Mouse (Mus musculus): ENCODE results near the gene Lck. TPM values are rescaled to one million over a fixed set of nuclear protein-coding genes. Genes with fewer than 3 reads are reported as not detected.
A peak's percentile ranks its signal among the peaks of the same experiment; 100 is the strongest.

Gene Lck
- polyA plus RNA-seq, 1 experiment from 2014 or later, result 7.6 TPM

DNA sequence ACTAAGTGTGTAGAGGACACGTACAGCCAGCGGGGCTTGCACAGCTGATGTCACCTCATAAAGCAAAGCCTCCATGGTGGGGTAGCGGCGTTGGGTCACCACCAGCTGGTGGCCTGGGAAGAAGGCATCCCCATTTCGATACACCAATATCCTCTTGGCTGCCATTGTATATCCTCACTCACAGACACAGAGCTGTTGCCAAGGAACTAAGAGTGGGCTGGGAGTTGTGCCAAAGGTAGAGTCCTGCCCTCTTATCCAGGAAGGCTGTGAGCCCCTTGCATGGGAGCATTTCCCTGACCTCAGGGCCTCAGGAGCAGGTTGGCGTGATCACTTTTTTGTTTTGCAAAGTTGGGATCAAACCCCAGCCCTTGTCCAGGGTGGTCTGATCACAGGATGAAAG, 40.7 kb upstream of the Lck start, which contains the start of gene Dcdc2b:
Gene Dcdc2b, minus strand, starts transcription at position 165 of the 400 bp plus-strand sequence.
- Histone ChIP-seq H3K9me3 (replicated peaks) (no peaks in the 10 kb centered on the region), H3K4me2 (no peak within 1 kb of the TSS), H3K9ac (no peak within 1 kb of the TSS; the same call in 1 of the 2 replicates), H3K4me3 (no peak within 1 kb of the TSS), H3K36me3 (ENCODE audit: poor library complexity, severe bottlenecking) (peaks cover 28% of the 10 kb centered on the region), H3K27me3 (no peaks in the 10 kb centered on the region), H3K4me1 (peaks cover 16% of the 10 kb centered on the region), H3K27ac (no peak within 1 kb of the TSS)
- no peak for ATAC-seq
- 82% methylated on average over 6 of the region's 6 CpGs for WGBS

GRCm38 (mm10) chr4:129610472-129610871, 37.0 kb upstream of the Lck start:
- Histone ChIP-seq H3K36me3 (ENCODE audit: poor library complexity, severe bottlenecking) (peaks cover 38% of the 10 kb centered on the region), H3K27me3 (no peaks in the 10 kb centered on the region), H3K27ac (no peak overlapping the region), H3K9me3 (replicated peaks) (no peaks in the 10 kb centered on the region), H3K9ac (no peak overlapping the region), H3K4me2 (no peak overlapping the region), H3K4me1 (0 out of 2 replicates have a peak, but pooled peaks cover 4% of the 10 kb centered on the region), H3K4me3 (no peak overlapping the region)
- WGBS, result 80% methylated on average over 4 of the region's 4 CpGs
- no peak for ATAC-seq

- Histone ChIP-seq H3K4me3 (no peak overlapping the region), H3K36me3 (ENCODE audit: poor library complexity, severe bottlenecking) (peaks cover 40% of the 10 kb centered on the region), H3K27ac (no peak overlapping the region), H3K9me3 (replicated peaks) (no peaks in the 10 kb centered on the region), H3K9ac (no peak overlapping the region), H3K4me1 (0 out of 2 replicates have a peak, but pooled peaks cover 4% of the 10 kb centered on the region), H3K27me3 (no peaks in the 10 kb centered on the region), H3K4me2 (no peak overlapping the region)
- 75% methylated on average over 4 of the region's 4 CpGs for WGBS
- ATAC-seq, result no peak
Measured at GRCm38 (mm10) chr4:129610026-129610425, 36.6 kb upstream of the Lck start.

GRCm38 (mm10) chr4:129609139-129609631, 35.7 kb upstream of the Lck start:
- WGBS, result 83% methylated on average over 12 of the region's 12 CpGs
- no peak overlapping the region for H3K4me3 ChIP-seq
- H3K27me3 ChIP-seq, result no peaks in the 10 kb centered on the region
- no peaks in the 10 kb centered on the region for H3K9me3 ChIP-seq (replicated peaks)
- H3K4me1 ChIP-seq, result 0 out of 2 replicates have a peak, but pooled peaks cover 3% of the 10 kb centered on the region
- H3K9ac ChIP-seq, result no peak overlapping the region
- no peak for ATAC-seq
- no peak overlapping the region for H3K27ac ChIP-seq
- H3K4me2 ChIP-seq, result no peak overlapping the region
- peaks cover 48% of the 10 kb centered on the region for H3K36me3 ChIP-seq (ENCODE audit: poor library complexity, severe bottlenecking)

DNA sequence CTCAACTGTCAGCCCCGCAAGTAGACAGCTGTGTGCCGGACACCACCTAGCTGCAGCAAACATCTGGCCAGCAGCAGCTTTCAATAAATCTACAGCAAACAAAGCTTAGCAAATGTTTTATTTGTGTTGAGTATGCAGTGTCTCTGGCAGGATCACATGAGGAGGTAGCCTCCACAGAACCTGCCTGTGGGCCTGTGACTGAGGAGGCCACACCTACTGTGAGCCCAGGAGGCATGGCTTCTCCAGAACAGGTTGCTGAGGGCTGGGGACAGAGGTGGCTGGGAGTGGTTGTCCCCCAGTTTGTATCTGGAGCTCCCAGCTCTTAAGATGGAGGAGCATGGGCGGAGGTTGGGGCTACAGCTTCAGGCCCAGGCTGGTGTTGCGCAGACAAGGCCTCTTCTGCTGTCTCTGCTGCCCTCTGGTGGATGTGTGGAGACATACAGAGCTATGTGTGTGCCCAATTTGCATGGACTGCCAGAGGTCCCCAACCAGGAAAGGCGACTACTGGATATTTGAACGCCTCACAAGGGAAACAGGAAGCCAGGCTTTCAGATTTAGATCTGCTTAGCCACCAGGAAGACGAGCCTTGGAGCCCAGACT, 35.1 kb upstream of the Lck start:
- no peaks in the 10 kb centered on the region for H3K27me3 ChIP-seq
- H3K4me1 ChIP-seq, result no peaks in the 10 kb centered on the region
- H3K4me2 ChIP-seq, result no peak overlapping the region
- peak; percentile 80 for ATAC-seq
- no peaks in the 10 kb centered on the region for H3K9me3 ChIP-seq (replicated peaks)
- H3K9ac ChIP-seq, result no peak overlapping the region
- peak overlapping the region; percentile 45; the same call in 1 of the 2 replicates for H3K27ac ChIP-seq
- no peak overlapping the region for H3K4me3 ChIP-seq
- 35% methylated on average over 7 of the region's 7 CpGs for WGBS
- peaks cover 55% of the 10 kb centered on the region for H3K36me3 ChIP-seq (ENCODE audit: poor library complexity, severe bottlenecking)

- ATAC-seq, result peak; percentile 95
- peaks cover 33% of the 10 kb centered on the region for H3K4me1 ChIP-seq
- H3K4me3 ChIP-seq, result peak within 1 kb of the TSS; percentile 99
- under 1% methylated on average over 73 of the region's 74 CpGs for WGBS
- H3K27me3 ChIP-seq, result no peaks in the 10 kb centered on the region
- peak within 1 kb of the TSS; percentile 91 for H3K4me2 ChIP-seq
- H3K9me3 ChIP-seq (replicated peaks), result no peaks in the 10 kb centered on the region
- H3K36me3 ChIP-seq (ENCODE audit: poor library complexity, severe bottlenecking), result peaks cover 58% of the 10 kb centered on the region
- peak within 1 kb of the TSS; percentile 65 for H3K27ac ChIP-seq
- H3K9ac ChIP-seq, result peak within 1 kb of the TSS; percentile 94
Measured at GRCm38 (mm10) chr4:129600233-129601158, 27.1 kb upstream of the Lck start, which contains the start of the genes Eif3i and Tmem234. Eif3i (minus strand) TSS chr4:129600648. Tmem234 (plus strand) TSS chr4:129600668.

DNA sequence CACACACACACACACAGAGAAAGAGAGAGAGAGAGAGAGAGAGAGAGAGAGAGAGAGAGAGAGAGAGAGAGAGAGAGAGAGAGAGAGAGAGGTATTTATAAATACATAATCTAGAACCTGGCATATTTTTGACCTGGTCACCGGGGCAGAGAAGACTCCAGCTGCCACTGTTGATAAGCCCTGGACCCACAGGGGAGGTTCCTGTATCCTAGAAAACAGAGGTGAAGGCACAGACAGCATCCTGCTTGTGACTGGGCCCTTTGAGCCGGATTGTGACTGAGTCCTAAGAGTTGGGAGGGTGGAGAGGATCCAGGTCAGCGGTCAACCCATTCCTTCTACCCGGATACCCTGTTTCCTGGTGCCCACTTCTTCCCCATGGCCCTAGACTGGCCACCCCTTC, 15.4 kb upstream of the Lck start:
- Histone ChIP-seq H3K9ac (no peak overlapping the region), H3K36me3 (ENCODE audit: poor library complexity, severe bottlenecking) (peaks cover 38% of the 10 kb centered on the region), H3K4me1 (peaks cover 5% of the 10 kb centered on the region), H3K27ac (no peak overlapping the region), H3K4me3 (no peak overlapping the region), H3K27me3 (no peaks in the 10 kb centered on the region), H3K9me3 (replicated peaks) (no peaks in the 10 kb centered on the region), H3K4me2 (no peak overlapping the region)
- no peak for ATAC-seq
- 86% methylated on average over 4 of the region's 4 CpGs for WGBS

GRCm38 (mm10) chr4:129586943-129587342, 13.5 kb upstream of the Lck start:
- no peak overlapping the region for H3K27ac ChIP-seq
- H3K9me3 ChIP-seq (replicated peaks), result no peaks in the 10 kb centered on the region

DNA sequence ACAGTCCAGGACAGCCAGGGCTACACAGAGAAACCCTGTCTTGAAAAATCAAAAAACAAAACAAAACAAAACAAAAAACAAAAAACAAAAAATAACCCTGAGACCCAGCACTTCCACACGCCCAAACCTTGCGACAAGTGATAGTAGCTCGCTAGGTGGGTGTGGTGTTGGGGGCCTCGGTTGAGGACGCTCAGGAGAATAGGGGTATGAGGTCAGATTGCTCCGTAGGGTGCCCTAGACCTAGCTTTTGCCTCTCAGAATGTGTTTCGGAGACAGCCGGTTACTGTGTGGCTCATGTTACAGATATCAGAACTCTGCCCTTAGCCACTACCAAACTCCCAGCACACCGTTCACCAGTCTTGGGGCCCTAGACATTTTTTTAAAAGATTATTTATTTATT, 12.3 kb upstream of the Lck start:
- no peaks in the 10 kb centered on the region for H3K27me3 ChIP-seq
- peak overlapping the region; percentile 63; the same call in 1 of the 2 replicates for H3K4me2 ChIP-seq
- H3K9ac ChIP-seq, result no peak overlapping the region
- no peak for ATAC-seq
- no peak overlapping the region for H3K27ac ChIP-seq
- H3K36me3 ChIP-seq (ENCODE audit: poor library complexity, severe bottlenecking), result peaks cover 7% of the 10 kb centered on the region
- no peak overlapping the region for H3K4me3 ChIP-seq
- peaks cover 5% of the 10 kb centered on the region for H3K4me1 ChIP-seq
- WGBS, result 85% methylated on average over 9 of the region's 9 CpGs
- no peaks in the 10 kb centered on the region for H3K9me3 ChIP-seq (replicated peaks)

More at GRCm38 (mm10) chr4:129586943-129587342, 13.5 kb upstream of the Lck start:
- 23% methylated on average over 1 of the region's 1 CpGs for WGBS
- H3K4me3 ChIP-seq, result no peak overlapping the region
- no peaks in the 10 kb centered on the region for H3K27me3 ChIP-seq
- ATAC-seq, result no peak
- peaks cover 19% of the 10 kb centered on the region for H3K36me3 ChIP-seq (ENCODE audit: poor library complexity, severe bottlenecking)
- H3K9ac ChIP-seq, result no peak overlapping the region
- no peak overlapping the region for H3K4me2 ChIP-seq
- peaks cover 5% of the 10 kb centered on the region for H3K4me1 ChIP-seq

DNA sequence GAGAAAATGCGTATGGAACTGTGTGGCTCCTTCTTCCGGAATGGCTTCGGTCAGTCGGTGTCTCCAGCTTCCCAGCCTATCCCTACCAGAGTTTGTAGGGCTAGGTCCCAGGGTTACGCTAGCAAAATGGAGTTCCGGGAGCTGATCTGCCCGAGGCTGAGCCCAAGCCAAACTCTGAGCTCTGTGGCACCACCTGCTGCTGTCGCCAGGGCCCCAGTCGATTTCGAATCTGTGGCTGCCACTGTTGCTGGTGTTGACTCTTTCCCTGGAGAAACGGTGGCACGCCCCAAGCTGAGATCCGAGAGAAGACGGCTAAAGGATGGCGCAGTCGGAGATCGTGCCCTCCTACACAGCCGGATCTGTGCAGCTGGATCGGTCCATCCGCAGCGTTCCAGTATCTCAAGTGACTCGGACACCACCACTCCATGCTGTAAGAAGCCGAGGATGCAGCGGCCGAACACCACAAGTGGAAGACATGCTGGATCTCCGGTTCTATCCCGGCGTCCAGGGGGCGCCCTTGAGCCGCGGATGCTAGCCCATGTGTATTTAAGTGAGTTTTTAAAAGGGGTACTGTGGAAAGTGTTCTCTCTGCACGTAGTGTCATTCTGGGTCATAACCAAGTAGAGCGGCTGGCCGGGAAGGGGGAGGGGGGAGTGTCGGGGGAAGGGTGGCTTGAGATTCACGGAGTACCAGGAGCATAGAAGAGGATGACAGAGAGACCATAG, 11.6 kb upstream of the Lck start:
- Histone ChIP-seq H3K4me2 (peak overlapping the region; percentile 63), H3K27ac (no peak overlapping the region), H3K9me3 (replicated peaks) (no peaks in the 10 kb centered on the region), H3K36me3 (ENCODE audit: poor library complexity, severe bottlenecking) (0 out of 2 replicates have a peak, but pooled peaks cover under 1% of the 10 kb centered on the region), H3K4me3 (peak overlapping the region; percentile 37), H3K9ac (peak overlapping the region; percentile 45), H3K4me1 (peaks cover 5% of the 10 kb centered on the region), H3K27me3 (no peaks in the 10 kb centered on the region)
- ATAC-seq, result peak; percentile 27; the same call in 1 of the 2 replicates
- WGBS, result 1% methylated on average over 36 of the region's 36 CpGs

DNA sequence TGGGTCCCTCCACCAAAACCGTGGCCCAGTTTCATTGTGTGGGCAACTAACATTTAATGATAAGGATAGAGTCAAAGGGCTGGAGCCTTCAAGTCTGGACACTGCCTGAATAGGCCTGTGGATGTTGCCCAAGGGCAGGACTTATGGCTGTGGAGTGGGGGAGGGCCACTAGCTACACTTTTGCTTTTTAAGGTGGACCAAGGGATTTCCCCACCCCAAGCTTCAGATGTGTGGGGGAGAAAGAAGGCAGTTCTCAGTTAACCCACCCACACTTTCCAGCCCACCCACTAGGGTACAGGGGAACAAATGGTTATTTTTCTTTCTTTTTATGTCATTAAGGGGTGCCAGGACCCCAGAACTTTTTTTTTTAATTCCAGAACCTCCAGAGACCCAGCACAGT, 10.9 kb upstream of the Lck start:
- H3K4me1 ChIP-seq, result peaks cover 5% of the 10 kb centered on the region
- no peak for ATAC-seq
- no peaks in the 10 kb centered on the region for H3K9me3 ChIP-seq (replicated peaks)
- H3K27me3 ChIP-seq, result no peaks in the 10 kb centered on the region
- no peak overlapping the region for H3K27ac ChIP-seq
- H3K4me2 ChIP-seq, result peak overlapping the region; percentile 63
- WGBS, result 87% methylated on average over 1 of the region's 1 CpGs
- no peaks in the 10 kb centered on the region for H3K36me3 ChIP-seq (ENCODE audit: poor library complexity, severe bottlenecking)
- H3K9ac ChIP-seq, result 0 out of 2 replicates have a peak overlapping the region, but pooled peaks have one; percentile 45
- H3K4me3 ChIP-seq, result peak overlapping the region; percentile 37; the same call in 1 of the 2 replicates

All from forebrain, embryonic 13.5 days (tissue).